Mouse (Mus musculus) spleen, postnatal 10 days (tissue): Measurements from ENCODE around the gene Rbfox1.
A peak's percentile ranks its signal among the peaks of the same experiment; 100 is the strongest.

Experiments used
- DNase-seq, 2 experiments: peaks; one replicate each; pipeline ENCODE4 v3.0.0; 2021 to 2022; ENCODE audit warnings: low spot score in 2 of 2

Gene Rbfox1

DNA sequence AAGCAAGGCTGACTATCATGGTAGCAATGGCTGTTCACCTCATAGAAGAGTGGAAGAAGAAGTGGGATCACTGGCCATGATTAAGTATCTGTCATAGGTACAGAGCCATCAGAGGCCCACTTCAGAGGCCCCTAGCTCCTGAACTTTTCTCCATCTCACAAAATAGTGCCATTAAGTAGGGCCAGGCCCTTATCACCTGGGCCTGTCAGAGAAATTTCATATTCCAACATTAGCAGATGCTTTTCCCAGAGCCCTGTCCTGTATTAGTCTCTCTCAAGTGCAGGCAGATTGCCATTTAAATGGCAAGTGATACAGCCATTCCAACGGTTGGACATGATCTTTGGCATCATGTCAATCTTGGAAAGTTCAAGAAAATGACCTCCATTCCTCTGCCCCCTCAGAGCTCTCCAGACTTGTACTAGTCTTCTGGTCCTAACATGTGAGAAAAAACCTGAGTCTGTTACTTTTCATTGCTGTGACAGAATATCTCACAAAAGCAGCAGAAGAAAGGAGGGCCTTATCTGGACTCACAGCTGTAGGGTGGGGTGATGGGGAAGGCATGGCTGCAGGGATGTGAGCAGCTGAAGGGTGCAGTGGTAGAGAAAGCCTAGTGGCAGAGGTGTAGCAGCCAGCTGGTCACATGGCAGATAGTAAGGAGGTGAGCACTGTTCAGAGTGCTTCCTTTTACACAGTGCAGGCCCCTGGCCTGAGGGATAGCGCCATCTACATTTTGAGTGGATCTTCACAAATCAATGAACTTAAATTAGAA is 210.6 kb downstream of the Rbfox1 start:
- DNase-seq, result peak; percentile 4 to 48

DNA sequence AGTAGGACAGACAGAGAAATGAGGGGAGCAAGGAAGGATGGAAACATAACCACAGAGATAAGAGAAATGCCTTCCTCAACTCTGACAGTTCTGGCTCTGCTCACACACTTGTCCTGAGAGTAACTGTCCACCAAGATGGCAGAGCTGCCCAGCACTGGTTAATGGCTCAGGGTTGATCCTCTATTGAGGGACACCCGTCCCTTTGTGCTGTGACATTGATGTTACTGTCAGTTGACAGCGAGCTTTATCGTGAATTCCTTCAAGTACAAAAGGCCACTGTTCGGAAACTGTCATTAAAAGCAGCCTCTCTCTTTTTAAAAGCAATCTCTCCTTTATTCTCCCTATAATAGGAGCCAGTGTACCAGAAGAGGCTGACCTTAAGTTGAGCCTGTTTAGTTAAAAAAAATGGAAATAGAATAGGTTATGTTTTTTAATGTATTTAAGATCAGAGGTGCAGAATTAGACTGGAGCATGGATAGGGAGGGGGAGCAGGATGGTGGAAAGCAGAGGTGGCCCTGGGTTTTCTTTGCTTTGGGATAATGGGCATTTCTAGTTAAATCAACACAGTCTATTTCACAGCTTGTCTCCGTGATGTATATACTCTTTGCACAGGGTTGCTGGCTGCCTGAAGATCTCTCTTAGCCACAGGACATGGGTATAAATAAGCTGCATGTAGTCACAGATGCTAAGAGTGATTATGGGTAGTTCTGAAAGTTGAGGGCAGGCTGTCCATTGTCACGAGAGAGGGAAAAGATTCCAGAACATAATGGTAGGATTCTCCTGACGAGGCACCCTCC is 212.3 kb downstream of the Rbfox1 start:
- DNase-seq, result no peak

DNA sequence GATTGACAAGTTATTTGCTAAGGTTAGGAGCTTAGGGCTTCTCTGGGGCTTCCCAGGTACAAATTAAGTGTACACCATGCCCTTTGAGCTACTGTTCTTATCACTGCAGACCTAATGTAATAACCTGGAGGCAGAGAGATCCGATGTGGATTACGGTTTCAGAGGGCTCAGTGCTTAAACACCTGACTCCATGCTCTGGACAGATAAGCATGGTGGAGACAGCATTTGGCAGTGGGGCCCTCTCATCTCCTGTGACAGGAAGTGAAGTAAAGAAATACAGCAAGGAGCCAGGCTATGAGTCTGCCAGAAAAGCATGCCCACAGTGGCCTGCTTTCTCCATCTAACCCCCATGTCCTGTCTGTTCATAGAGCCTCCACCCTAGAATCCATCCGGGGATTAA is 213.0 kb downstream of the Rbfox1 start:
- DNase-seq, result no peak

DNA sequence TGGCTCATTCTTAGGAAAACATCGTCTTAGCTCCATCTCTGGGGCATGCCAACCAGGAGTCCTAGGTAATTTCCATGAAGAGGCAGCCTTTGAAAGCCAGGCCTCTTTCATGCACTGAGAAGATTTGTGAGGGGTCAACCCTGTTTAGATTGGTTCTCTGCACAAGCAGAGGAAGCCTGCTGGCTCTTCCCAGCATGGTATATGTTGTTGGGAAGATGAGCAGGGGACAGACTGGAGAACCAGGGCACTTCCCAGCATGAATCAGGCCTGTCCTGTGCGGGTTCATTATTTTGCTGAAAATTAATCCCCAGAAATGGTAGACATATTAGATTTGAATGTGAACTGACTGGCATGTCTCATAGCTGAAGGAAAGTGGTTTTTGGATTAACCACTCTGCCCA is 214.4 kb downstream of the Rbfox1 start:
- no peak for DNase-seq

DNA sequence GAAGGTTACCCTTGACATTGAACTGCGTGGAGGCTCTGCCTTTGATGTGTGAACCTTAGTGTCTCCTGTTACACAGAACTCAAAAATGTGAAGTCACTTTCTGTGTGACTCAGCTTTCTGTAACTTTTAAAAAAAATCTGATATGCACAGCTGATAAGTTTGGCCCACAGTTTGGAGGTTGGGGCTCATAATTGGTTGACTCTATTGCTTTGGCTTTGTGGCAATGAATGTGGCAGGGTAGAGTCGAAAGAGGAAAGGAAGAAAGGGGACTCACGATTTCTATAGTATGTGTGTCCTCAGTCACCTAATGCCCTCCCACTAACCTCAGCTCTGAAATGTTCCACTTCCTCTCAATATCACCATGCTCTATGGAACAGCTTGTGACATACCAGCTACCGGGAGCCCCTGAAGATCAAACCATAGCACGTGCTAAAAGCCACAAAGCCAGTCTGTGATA is 215.3 kb downstream of the Rbfox1 start:
- no peak for DNase-seq

DNA sequence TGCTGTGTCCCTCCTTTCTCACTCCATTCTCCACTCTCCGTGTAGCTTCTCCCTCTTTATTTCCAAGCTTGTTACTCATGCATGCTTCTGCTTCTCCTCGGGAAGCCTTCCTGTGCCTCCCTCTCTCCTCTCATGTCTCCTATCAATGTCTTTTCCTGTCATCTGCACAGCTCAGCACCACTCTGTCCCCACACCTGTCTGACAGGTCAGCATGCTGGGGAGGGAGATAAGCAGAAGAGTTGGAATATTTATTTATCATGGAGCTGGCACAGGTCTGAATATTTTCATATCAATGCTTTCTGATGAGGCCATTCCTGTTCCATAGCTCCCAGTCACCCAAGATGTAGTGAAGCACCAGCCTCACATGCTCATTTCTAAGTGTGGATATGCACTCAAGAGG is 218.6 kb downstream of the Rbfox1 start:
- no peak for DNase-seq

DNA sequence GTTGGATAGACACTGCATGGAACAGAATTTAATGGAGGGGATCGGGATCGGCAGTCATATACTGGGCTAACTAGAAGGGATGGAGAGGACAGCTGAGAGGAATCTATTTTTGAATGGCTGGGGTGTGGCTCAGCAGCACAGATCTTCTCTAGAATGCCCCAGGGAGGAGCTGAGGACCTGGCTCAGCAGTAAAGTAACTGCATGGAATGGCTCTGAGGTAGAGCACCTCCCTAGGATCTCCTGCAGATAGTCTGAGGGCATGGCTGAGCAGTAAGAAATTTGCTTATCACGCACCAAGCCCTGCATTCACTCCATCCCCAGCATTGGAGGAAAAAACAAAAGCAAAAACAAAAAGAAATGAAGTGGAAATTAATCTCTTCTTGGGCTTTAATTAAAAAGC is 225.0 kb downstream of the Rbfox1 start:
- no peak for DNase-seq

DNA sequence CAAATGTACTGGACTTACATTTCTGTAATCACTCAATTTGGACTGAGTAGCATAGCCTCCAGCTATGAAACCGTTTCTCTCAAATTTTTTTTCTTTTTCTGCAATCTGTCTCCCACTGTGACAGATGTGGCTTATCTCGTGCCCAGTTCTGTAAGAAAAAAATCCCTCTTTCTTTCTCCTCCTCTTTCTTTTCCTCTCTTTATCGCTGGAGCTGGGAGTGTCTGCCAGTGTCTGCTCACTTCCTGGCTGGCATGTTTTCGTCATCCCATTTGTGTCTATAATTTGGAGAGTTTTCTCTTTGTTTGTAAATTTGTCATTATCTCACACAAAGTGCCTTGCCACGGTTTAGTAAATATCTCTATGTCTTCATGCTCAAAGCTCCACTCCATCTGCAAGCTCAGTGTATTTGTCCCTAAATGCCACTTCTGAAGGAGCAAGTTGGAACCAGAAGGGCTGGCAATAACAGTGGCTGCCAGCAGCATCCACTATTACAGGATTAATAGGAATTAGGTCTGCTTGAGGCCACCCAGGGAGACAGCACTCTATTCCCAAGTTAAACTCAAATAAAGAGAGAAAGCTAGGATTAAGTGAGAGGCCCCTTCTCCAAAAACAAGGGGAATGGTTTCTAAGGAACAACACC is 228.8 kb downstream of the Rbfox1 start:
- DNase-seq, result no peak

DNA sequence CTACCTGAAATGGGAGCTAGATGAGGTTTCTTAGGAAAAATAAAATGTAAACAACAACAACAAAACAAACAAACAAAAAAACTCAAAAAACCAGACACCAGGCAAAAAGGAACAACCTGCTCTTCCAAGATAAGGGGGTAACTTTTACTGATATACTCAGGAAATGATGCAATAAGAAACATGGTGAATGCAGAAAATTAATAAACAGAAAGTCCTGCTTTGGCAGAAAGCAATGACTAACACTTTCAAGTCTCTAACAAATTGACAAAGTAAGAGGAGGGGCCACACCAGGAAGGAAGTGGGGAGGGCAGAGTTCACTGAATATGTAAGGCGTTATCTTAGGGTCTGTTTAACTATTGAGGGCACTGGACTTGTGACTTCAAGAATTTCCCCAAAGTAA is 234.3 kb downstream of the Rbfox1 start:
- no peak for DNase-seq

DNA sequence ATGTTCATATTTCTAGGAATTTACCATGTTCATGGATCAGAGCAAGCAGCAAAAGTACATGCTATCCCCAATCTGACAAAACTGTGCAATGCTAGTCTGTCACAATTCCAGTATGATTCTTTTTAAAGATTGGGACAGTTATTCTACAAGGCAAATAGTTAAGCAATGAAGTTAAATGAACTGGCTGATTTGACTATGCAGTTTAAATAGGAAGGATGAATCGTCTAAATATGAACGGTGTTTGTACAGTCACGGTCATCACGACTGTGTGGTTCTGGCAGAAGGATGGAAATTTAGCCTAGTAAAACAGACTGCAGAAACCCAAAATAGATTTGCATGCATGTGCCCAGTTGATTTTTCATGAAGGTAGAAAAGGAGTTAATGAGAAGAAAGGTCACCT is 236.1 kb downstream of the Rbfox1 start:
- DNase-seq, result no peak

DNA sequence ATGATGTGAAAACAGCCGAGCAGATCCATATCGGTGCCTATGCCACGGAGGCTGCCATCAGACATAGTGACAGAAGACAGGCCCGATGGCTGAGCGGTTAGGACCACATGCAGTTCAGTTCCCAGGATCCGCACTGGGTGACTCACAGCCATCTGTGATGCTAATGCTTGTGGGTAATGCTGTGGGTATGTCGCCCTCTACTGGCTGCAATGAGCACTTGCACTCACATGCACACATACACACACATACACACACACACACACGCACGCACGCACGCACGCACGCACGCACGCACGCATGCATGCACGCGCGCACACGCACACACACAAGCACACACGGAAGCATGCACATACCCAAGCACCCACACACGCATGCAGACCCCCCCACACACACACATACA is 237.7 kb downstream of the Rbfox1 start:
- DNase-seq, result no peak

DNA sequence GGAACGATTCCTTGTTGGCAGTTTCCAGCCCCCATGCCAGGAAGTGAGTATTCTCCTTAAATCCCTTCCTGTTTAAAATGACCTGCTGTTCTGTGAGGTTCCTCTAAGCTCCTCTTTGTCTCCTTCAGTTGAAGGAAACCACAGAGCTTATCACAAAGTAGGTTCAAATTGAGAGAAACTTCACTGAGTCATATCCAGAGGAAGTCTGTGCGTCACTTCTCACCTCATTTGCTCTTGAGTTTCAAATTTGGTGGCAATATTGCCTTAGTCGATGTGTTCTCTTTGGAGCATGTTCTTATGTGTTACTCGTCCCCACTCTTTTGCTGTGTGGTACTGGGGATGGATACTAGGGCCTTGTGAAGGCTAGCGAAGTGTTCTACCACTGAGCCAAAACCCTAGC is 243.2 kb downstream of the Rbfox1 start:
- DNase-seq, result no peak

DNA sequence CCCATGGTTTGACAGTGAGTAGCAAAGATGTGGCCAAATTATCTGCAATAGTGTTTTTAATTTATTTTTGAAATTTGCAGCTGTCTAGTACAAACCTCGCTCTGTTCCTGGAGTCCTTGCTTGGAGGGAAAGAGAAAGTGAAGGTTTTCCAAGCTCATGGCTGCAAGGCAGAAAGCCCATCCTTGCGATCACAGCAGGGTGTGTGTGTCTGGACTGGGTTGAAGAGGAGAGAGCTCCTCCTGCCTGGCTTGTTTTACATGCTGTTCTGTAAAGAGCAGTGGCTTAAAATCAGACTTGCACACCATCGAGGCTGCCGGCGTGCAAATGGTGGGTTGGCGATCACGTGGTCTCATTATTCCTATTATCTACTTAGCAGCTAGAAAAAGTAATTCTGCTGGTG is 249.9 kb downstream of the Rbfox1 start:
- no peak for DNase-seq

DNA sequence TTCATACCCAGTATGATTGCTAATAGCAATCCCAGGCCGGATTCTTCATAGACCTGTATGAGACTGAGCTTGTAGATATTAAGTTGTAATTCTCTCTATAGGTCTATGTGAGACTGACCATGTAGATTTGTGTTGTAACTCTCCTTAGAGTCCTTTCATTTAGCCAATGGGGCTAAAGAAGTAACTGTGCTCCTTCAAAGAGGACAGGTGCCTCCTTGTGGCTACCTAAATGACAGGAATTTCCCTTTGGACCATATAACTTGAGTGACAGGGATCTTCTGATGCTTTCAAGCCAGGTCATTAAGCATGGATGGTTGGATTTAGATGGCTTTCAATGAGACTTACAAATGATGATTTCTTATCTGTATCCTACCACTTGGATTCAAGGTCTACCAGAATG is 254.3 kb downstream of the Rbfox1 start:
- DNase-seq, result no peak

DNA sequence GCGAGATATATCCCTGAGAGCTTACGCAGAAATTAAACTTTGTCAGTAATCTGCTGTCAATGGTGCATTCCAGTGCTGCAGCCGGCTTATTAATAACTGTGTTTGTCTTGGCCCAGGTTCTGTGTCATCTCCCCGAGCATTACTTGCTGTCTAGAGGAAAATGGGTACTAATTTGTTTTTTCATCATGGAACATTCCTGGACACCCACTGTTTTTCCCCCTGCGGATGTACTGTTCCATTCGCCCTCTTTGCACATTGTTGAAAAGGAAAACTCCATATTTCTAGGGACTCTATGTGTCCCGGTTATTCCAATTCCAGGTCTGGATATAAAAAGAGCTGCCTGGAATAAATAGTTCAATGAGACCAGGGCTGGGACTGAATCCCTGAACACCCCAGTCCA is 262.8 kb downstream of the Rbfox1 start:
- no peak for DNase-seq

DNA sequence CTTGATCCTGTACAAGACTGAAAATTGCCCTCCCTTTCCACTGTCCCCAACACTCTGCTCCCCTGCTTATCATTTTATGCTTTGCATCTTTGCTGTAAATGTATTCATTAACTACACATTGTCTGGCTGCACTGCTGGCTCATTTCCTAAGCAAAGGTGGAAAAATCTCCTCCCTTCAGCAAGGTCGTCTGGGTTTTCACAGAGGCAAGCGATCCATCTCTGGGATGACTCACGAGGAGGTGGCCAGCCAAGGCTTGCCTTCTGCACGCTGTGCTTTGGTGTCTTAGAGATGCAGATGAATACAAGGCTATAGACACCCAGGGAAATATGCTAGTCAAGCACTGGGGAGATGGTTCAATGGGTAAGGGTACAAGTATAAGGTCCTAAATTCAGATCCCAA is 264.2 kb downstream of the Rbfox1 start:
- DNase-seq, result no peak

DNA sequence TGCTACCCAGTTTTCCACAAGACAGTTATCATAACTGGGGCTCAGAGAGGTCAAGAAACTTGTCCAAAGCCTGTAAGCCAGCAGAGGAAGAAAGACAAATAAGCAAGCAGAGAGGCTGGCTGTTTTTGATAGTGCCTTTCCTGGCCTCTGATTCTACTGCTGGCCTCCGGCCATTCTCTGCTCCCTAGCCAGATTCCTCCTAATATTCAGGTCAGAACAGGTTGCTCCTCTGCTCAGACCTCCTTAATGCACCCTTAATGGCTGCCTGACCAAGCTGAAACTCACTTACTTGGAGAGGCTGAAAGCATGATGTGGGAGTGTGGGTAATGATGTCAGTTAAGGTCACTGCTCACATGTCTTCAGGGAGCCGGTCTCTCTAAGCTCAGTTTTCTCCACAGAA is 270.4 kb downstream of the Rbfox1 start:
- no peak for DNase-seq

DNA sequence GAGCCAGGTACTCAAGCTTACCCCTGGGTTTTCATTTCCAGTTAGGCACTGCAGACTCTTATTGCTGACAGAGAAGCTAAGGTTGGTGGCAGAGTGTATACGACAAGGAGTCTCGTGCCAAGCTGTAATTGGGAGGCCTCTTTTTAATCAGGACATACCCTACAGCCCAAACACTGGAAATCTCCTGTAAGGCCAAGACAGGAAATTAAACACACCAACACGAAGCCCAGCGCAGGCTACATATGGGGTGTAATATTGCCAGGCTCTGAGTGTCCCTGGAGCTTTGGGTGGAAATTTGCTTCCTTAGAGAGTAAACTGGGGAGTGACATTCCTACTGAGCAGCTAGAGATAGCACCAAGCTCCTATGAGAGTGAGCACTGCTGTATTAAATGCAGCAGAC is 279.3 kb downstream of the Rbfox1 start:
- no peak for DNase-seq

DNA sequence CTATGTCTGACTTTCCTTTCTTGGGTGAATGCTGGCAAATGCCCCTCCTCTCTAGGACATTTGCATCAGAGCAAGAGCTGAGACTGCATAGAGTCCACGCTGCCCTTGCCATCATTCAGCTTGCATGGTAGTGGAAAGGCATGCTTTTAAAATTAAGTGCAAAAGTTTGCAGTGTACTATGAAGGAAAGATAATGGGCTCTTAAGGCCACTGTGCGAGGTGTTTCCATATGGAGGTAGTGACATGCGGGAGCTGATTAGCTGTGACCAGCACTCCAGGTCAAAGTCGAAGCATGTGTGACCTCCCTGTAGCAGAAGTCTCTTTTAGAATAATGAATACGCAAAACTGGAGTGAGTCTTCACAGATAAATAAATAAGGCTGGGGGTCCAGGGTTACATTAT is 284.2 kb downstream of the Rbfox1 start:
- DNase-seq, result no peak

DNA sequence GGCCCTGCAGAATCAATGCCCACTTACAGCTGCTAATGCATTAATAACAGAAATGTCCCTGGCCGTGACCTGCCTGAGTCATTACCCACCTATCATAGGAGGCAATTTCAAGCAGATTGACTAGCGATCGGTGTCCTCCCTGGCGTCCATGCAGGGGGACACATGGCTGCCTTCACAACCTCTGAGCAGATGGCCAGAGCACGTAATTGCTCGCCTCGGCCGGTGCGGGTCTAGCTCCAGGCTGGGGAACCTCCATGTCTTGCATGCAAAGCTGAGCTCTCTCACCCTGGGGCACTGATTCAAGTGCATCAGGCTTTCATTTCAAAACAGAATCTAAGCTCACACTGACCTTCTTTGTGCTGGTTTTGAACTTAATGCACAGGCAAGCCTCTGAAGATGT is 295.7 kb downstream of the Rbfox1 start:
- DNase-seq, result no peak

DNA sequence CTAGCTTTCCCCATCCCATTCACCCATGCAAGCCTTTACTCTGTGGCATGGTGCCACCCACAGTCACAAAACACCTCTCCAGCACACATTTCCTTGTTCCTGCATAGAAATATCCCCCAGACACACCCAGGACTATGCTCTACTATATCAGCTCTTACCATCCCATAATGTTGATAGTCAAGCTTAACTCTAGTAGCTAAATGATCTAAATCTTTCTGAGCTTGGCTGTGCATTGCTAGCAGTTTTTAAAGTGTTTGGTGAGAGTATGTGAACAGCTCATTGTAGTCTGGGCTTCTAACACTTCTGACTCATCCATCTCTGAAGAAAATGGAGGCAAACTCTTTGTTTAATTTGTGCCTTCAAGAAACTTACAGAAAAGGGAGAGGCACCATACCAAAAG is 297.2 kb downstream of the Rbfox1 start:
- no peak for DNase-seq

DNA sequence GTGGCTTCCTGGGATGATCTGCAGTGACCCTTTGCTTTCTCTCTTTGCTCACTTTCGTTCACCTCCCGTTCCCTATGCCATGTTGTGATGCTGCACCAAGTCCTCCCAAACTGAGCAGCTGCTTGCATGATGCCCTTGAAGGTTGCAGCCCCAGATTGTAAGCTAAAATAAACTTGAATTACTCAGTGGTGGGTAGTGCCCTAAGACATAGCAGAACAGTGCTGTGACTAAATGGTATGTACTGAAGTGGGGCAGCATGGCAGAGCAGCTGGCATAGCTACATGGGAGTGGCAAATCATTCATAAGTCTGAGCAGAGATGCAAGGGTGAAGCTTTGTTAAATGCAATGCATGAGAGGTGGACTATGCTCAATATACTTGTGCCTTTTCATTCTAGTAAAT is 307.2 kb downstream of the Rbfox1 start:
- DNase-seq, result no peak

DNA sequence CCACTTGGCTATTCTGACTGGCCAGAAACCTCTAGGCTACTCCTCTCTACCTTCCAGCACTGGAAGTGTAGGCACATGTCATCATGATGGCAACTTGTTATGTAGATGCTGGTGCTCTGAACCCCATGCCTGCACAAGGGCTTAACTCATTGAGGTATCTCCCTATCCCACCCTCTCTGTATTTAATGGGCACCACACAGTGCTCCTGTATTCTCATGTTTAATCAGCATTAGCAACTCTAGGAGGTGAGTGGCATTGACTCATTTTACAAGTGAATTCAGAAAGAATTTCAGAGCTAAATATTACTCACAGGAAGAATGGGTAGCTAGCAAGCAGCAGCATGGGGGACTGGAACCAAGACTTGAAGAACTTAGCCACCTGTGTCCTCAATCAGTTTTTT is 321.3 kb downstream of the Rbfox1 start:
- no peak for DNase-seq
